Mouse (Mus musculus) gastrocnemius, postnatal 36 days (tissue): Measurements from ENCODE around the gene Tln1. TPM values are rescaled to one million over a fixed set of nuclear protein-coding genes. Genes with fewer than 3 reads are reported as not detected.

Experiments
- DNase-seq, 2 experiments: peaks; one replicate each; pipeline ENCODE4 v3.0.0; 2022
- intact Hi-C: fragments of 180-260 bp; cut with DNase I; formaldehyde crosslinking; loops from one replicate; pipeline ENCODE4 v1.15.1; 2025
- total RNA-seq, 2 experiments: library from RNA; stranded (reverse); gene quantifications; 2 replicates each; pipeline ENCODE4 v1.2.3; 2021

The Tln1 gene
- total RNA-seq, 2 experiments from 2014 or later, result 53.6 to 55.2 TPM

- intact Hi-C loops, result no loop called here
- DNase-seq, result no peak
These were observed 78.9 kb downstream of the Tln1 start, which contains the start of gene Sit1 for GRCm38 (mm10) chr4:43483535-43484091. Gene Sit1, minus strand, starts transcription at chr4:43483734.

- no peak for DNase-seq
- intact Hi-C loops, result no loop called here
These were observed 79.9 kb downstream of the Tln1 start for GRCm38 (mm10) chr4:43482591-43482990.

- DNase-seq, result no peak
- intact Hi-C loops, result no loop called here
These were observed 80.5 kb downstream of the Tln1 start for GRCm38 (mm10) chr4:43481894-43482456.

Other genes starting within 250 kb of the Tln1 start
- gene Rusc2, start 180.7 kb downstream of the Tln1 start, total RNA-seq, result 10 to 100 TPM; 20.8 to 23.3 TPM
- not detected for gene Fam166b, start 133.6 kb downstream of the Tln1 start, total RNA-seq
- gene Tesk1, start 120.8 kb downstream of the Tln1 start, total RNA-seq, result 10 to 100 TPM; 49.1 to 50.0 TPM
- gene Cd72, start 108.1 kb downstream of the Tln1 start, total RNA-seq, result not detected
- not detected for gene Sit1, start 79.0 kb downstream of the Tln1 start, total RNA-seq
- gene Ccdc107, start 69.8 kb downstream of the Tln1 start, total RNA-seq, result 10 to 100 TPM; 19.8 to 22.4 TPM
- gene Arhgef39, start 63.0 kb downstream of the Tln1 start, total RNA-seq, result under 1 TPM in 1 of 2 experiments, not detected in 1; 0.32 TPM
- 1 to 10 TPM; 3.4 to 4.4 TPM for gene Car9, start 55.7 kb downstream of the Tln1 start, total RNA-seq
- gene Tpm2, start 38.9 kb downstream of the Tln1 start, total RNA-seq, result 1,000 to 10,000 TPM; 6,166 to 7,572 TPM
- gene Creb3, start 359 bp downstream of the Tln1 start, total RNA-seq, result 10 to 100 TPM; 31.5 to 38.3 TPM
- gene Rgp1, start 16.0 kb upstream of the Tln1 start, total RNA-seq, result 10 to 100 TPM; 17.6 to 20.7 TPM
- gene Gba2, start 16.2 kb upstream of the Tln1 start, total RNA-seq, result 1 to 10 TPM; 3.9 to 6.1 TPM
- gene Msmp, start 21.8 kb upstream of the Tln1 start, total RNA-seq, result under 1 TPM in 1 of 2 experiments, not detected in 1; 0.49 TPM
- 10 to 100 TPM; 28.1 to 38.4 TPM for gene Npr2, start 69.2 kb upstream of the Tln1 start, total RNA-seq
- gene Spag8, start 90.9 kb upstream of the Tln1 start, total RNA-seq, result not detected
- gene Hint2, start 93.8 kb upstream of the Tln1 start, total RNA-seq, result 10 to 100 TPM; 35.3 to 38.4 TPM
- 1 to 10 TPM; 8.9 to 9.7 TPM for gene Tmem8b, start 106.3 kb upstream of the Tln1 start, total RNA-seq
- gene Fam221b, start 106.5 kb upstream of the Tln1 start, total RNA-seq, result under 1 TPM; 0.17 to 0.18 TPM
- gene Olfr70, start 138.1 kb upstream of the Tln1 start, total RNA-seq, result not detected
- not detected for gene Olfr71, start 147.6 kb upstream of the Tln1 start, total RNA-seq
- gene Hrct1, start 164.5 kb upstream of the Tln1 start, total RNA-seq, result 1 to 10 TPM; 1.2 to 2.0 TPM
- 1 to 10 TPM; 1.3 to 1.5 TPM for gene Spaar, start 167.3 kb upstream of the Tln1 start, total RNA-seq
- gene Olfr159, start 208.3 kb upstream of the Tln1 start, total RNA-seq, result not detected